Mouse (Mus musculus) embryo, embryonic 10 days (tissue): Measurements from ENCODE around the gene Megf8.

Source experiments
- DNase-seq: peaks from one replicate; pipeline ENCODE4 v3.0.0-alpha.2; 2015; ENCODE audit warnings: low spot score

Gene Megf8

DNA sequence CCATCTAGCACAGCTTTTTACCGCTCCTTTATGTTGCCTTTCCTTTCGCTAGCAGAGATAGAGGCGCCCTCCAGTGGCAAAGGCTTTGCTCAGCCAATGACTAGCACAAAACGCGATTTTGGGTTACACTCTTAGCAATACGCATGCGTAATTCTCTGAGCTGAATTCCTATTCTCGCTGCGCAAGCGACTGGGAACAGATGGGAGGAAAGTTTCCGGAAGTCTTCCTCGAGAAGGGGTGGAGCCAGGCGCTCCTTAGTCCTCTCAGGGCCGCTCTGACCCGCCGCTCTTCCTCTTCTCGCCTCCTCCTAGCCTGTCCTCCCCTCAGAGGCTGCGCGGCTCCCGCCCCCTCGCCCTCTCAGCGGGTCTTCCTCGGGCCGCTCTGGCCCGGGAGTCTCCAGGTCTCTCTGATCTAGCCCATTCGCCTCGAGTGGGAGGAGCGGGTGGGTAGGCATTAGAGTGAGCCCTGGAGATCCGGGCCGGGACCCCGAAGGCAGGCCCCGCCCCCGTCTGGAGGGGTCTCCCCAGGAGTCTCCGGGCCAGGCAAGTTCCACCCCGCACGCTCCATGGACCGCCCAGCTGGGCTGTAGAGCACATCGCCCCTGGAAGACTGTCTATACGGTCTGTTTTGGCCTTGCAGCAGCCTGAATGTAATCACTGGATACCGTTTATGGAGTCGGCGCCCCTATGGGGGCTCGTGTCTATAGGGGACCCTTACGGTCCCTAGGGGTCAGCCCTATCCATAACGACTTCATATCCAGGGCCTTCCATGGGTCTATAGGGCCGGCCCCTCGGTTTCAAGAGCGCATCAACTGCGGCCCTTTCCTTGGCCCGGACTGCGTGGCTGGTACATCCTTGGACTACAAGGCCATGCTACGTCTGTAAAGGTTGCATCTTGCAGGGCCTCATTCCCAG lies at the start of gene Megf8:
Gene Megf8 (plus strand): TSS at position 633 of the 914 bp plus-strand sequence.
- peak; percentile 100 for DNase-seq

DNA sequence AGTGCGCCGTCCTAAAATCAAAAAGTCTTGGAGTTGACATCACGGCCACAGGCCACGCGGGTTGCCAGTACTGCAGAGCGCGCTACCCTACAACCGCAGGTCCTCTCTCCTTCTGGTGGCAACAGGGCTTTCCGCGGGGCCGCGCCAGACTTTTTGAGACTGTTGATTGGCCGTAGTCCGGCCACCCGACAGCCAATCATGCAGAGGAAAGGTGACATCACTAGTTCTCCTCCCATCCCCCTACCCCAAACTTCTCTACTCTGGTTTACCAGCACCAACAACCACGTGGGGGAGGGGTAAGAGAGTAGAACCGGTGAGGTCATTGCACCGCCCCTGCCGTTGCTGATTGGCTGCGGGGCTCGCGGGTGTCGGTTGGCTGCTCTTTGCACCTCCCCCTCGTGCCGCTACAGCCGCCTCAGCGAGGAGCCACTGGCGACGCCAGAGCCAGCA lies 49.6 kb upstream of the Megf8 start, which contains the start of gene Cic:
Gene Cic (plus strand): TSS at position 404 of the 450 bp plus-strand sequence.
- peak; percentile 100 for DNase-seq

GRCm38 (mm10) chr7:25267751-25268463 lies 49.1 kb upstream of the Megf8 start:
- peak; percentile 100 for DNase-seq

DNA sequence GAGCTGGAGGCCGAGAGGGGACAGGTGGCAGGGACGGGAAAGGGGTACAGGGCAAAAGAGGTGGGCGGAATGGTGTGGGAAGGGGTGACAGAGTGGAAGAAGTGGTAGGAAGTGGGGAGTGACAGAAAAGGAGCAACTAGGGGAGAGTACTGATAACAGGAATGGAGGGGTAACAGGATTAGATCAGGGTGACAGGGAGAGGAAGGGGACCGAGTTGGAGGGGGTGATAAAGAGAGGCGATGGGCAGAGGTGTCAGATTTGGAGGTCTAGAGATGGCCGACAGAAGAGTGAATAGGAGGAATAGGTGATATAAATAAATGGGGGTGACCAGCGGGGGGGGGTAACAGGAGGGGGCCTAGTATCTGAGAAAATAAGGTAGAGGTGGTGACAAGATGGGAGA lies 48.4 kb upstream of the Megf8 start:
- DNase-seq: no peak

DNA sequence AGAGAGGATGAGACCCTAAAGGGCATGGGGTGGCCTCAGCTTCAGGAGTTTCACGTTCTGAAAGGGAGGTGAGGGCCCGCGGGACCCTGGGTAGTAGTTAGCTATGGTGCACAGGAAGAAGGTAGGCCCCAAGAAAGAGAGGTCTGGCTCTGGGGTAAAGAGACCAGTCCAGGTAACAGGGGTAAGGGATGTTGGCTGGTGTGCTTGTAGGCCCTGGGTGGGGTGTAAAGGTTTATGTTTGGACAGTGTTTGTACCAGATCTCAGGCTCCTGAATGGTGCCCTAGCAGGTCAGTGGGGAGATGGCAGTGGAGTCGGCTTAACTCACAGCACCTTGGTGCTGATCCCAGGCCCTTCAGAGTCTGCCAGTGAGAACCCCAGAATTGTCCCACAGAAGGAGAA lies 47.9 kb upstream of the Megf8 start:
- DNase-seq: no peak

DNA sequence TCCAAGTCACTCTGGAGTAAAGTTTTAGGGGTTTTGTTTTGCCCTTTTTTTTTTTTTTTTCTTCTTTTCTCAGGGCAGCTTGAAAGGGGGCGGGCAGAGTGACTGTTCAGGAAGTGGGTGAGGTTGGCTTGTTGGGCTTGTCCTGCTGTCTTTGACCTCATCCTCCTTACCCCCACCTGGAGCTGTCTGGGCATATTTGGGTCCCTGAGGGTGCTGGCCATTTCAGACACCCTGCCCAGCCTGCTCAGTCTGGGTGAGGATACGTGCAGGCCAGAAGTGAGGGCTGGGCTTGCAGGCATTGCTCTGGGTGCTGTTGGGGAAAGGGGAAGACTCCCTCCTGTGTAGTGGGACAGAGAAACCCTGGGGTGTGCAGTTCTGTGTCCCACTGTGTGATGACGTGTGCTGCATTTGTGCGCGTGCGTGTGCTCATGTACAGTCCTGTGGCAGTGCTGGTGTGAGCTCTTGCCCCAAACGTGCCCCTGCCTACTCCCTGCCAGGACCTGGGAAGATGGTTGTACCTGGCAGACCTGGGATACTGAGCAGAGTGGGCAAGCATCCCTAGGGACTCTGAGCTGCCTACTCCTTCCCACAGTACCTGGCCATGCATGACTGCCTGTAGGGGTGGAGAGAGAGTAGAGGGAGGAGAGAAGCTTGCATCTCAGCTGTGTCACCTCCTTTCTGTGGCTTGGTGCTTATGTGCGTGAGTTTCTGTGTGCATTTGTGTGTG lies 47.3 kb upstream of the Megf8 start:
- DNase-seq: no peak

DNA sequence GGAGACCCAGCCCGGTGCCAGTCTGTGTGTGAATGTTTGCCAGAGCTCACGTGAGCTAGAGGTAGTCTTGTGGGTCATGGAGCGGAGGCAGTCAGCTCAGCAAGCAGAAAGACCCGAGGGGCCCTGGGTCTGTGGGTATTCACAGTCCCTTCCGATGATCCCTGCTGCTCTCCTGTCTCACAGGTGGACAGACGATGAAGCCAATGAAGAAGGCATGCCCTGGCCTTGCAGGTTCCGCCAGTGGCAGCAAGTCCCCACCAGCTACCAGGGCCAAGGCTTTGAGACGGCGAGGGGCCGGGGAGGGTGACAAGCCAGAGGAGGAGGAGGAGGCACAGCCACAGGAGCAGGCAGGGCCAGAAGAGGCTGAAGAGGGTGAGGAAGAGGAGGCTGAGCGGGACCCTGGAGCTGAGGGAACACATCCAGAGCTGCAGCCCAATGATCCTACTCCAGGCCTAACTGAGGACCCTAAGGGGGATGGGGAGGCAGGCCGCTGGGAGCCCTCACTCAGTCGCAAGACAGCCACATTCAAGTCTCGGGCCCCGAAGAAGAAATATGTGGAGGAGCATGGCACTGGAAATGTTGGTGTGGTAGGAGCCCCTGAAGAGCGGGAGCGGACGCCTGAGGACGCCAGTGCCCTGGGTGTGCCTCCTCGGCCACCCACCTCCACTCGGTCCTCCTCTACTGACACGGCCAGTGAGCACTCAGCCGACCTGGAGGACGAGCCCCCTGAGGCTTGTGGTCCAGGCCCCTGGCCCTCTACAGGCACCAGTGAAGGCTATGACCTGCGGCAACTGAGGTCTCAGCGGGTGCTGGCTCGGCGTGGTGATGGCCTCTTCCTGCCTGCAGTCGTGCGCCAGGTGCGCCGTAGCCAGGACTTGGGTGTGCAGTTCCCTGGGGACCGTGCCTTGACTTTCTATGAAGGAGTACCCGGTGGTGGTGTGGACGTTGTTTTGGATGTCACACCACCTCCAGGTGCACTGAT lies 46.0 kb upstream of the Megf8 start:
- DNase-seq: no peak

GRCm38 (mm10) chr7:25271651-25272444 lies 45.1 kb upstream of the Megf8 start:
- DNase-seq: no peak

GRCm38 (mm10) chr7:25272445-25273258 lies 44.3 kb upstream of the Megf8 start:
- DNase-seq: no peak

- no peak for DNase-seq
Observed at GRCm38 (mm10) chr7:25273259-25274241, 43.4 kb upstream of the Megf8 start.

DNA sequence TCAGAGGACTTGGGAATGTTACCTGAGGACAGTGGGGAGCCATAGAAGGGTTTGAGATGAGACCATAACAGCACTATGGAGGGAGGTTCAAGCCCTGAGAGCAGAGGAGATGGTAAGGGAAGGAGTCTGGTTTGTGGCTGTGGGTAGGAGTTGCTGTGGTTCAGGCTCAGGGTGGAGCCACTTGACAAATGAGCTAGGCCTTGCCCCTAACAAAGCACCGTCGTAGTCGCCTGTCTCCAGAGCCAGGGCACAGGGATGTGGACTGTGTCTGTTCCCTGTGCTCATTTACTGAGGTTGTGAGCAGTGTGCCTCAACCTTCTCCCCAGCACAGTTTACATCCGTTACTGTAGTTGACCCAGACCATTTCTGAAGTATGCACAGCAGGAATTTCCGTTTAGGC lies 42.4 kb upstream of the Megf8 start:
- no peak for DNase-seq

DNA sequence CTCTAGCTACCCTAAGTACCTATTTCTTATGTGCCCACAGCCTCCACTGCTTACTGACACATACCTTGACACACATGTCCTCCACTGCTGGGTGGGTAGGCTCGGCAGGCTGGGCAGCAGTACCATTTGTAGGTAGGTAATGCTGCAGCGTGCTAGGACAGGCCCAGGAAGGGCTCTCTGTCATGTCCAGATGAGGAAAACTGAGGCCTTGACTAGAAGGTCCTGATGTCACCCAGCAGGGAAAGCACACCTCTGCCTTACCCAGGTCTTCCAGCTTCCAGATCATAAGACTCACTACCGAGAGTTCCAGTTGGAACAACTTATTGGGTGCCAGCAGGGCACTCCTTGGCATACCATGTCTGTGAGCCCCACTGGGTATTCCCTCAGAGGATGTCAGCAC lies 42.0 kb upstream of the Megf8 start:
- no peak for DNase-seq

GRCm38 (mm10) chr7:25275555-25276298 lies 41.2 kb upstream of the Megf8 start:
- DNase-seq: no peak

GRCm38 (mm10) chr7:25277405-25277804 lies 39.6 kb upstream of the Megf8 start:
- DNase-seq: no peak

DNA sequence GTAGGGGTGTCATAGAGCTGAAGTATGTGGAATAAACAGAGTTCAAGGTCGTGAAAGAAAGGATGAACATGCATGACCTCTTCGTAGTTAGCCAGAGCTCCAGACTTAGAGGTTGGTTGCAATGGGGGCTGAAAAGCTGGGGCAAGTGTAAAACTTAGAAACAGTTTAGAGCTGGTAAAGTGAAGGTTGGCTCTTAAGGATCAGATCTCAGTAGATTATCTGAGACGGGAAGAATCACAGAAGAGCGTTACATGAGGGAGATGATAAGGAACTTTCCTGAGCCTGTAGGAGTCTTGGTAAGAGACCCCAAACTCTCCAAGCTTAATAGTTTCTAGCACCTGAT lies 39.0 kb upstream of the Megf8 start:
- DNase-seq: no peak

DNA sequence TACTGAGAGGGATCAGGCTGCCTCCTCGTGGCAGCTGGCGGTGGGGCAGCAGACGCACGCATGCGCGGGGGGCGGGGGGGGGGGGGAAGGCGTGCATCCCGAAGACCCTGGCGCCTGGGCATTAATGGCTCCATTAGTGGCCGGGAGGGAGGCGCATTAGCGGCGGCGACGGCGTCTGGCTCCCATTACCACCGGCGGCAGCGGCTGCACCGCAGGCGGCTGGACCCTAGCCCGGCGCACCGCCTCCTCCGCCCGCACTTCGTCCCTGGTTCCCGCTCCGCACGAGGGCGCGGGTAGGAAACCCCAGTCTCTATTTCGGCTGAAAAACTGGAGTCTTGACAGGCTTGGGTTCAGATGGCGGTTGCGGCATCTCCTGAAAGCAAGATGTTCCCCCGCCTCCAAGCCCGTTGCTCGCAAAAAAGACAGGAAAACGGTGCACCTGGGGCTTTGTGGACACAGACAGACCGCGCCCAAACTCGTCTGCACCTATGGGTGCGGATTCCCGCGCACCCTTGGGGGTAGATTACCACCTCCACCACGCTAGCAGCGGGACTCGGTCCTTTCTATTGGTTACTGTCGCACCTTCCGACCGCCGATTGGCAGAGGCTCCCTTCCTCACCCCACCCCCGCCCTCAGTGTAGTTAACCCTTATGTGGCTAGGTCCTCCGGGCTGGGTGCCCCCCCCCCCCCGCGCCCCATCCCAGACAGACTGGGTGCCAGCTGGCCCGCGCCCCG lies 38.5 kb upstream of the Megf8 start:
- DNase-seq: peak; percentile 89
